Mouse (Mus musculus) spleen, adult 2 months (tissue): ENCODE data around the gene Rab25. TPM values are rescaled to one million over a fixed set of nuclear protein-coding genes. Genes with fewer than 3 reads are reported as not detected.
"Not testable (repeated sequence)": the region's sequence is repeated elsewhere in the genome, so short reads cannot be mapped to it uniquely, and the experiment has no call there.

ENCODE experiments used
- DNase-seq, 2 experiments: peaks; one replicate each; pipeline versions ENCODE4 v3.0.0 to v3.0.0-alpha.2; 2012 to 2021; ENCODE audit warnings: low spot score in 2 of 2, low read depth in 1 of 2
- H3K27ac ChIP-seq: fragments of 200-500 bp; 2 replicates; pipeline ENCODE4 v1.5.1; 2012; ENCODE audit warnings: low read length, inconsistent platforms; ENCODE audit not compliant: insufficient read depth
- H3K27me3 ChIP-seq: fragments of 200-500 bp; 2 replicates; pipeline ENCODE4 v1.6.1; 2012; ENCODE audit warnings: mild to moderate bottlenecking, moderate library complexity, low read length, inconsistent platforms; ENCODE audit not compliant: control insufficient read depth, insufficient read depth
- H3K36me3 ChIP-seq: fragments of 200-500 bp; 2 replicates; pipeline ENCODE4 v1.6.1; 2012; ENCODE audit warnings: mild to moderate bottlenecking, low read length, inconsistent platforms; ENCODE audit not compliant: control insufficient read depth, insufficient read depth
- H3K4me1 ChIP-seq: fragments of 200-500 bp; 2 replicates; pipeline ENCODE4 v1.6.1; 2011; ENCODE audit warnings: inconsistent platforms; ENCODE audit not compliant: control insufficient read depth, insufficient read depth, insufficient read length
- H3K4me3 ChIP-seq: fragments of 200-500 bp; 2 replicates; pipeline ENCODE4 v1.5.1; 2011; ENCODE audit warnings: mild to moderate bottlenecking, inconsistent platforms; ENCODE audit not compliant: insufficient read depth, insufficient read length; ENCODE audit errors: extremely low read depth
- CTCF ChIP-seq: fragments of 200-500 bp; IDR thresholded peaks from 2 replicates; pipeline ENCODE4 v1.5.1; 2011; ENCODE audit warnings: mild to moderate bottlenecking, inconsistent platforms; ENCODE audit not compliant: insufficient read depth, insufficient read length, insufficient replicate concordance; ENCODE audit errors: extremely low read depth
- POLR2A ChIP-seq: fragments of 200-500 bp; IDR thresholded peaks from 2 replicates; pipeline ENCODE4 v1.6.1; 2011; ENCODE audit warnings: low read depth, low read length, inconsistent platforms
- WGBS: fragments of 180-500 bp; shearing (Covaris S2); methylation state at CpG from one replicate; pipeline ENCODE4 v1.1.7; 2018; 5-methylcytosine and 5-hydroxymethylcytosine counted together
- polyA plus RNA-seq: library from polyadenylated mRNA; depleted of rRNA; stranded (reverse); fragments of >200 nt; gene quantifications from 2 replicates; pipeline ENCODE4 v1.2.3, GENCODE M21; 2012; rRNA removed

The Rab25 gene
- polyA plus RNA-seq, result 1.0 and 1.3 TPM in 2 replicates

DNA sequence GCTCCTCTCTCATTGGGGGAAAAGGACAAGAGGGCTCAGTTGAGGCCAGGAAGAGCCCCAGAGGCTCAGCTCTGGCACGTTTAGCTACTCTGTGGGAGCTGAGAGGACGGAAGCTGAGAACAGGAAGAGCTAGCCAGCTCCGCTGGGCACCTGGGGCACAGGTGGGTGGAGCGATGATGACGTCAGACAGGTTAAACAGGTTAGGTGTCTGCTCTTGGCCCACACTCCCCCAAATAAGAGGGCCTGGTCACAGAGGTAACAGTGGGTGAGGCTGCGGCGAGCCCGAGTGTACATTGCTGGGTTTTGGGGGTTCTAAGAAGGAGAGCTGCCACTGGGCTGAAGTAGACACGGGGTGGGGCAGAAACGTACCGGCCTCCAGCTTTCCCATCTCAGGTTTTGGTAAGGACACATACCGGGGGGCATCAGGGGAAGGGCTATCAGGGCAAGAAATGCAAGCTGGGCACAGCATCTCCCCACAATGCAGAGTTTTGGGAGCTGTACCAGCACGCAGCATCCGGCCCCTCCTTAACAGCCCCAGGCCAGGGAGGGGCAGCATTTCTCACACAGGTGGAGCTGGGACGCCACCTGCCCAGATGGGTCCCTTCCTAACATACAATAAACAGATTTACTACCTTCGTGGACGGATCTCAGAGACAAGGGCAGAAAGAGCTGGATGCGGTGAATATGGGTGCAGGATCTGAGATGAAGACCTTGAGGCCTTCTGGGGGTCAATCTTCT lies at the start of gene Rab25:
Gene Rab25, minus strand, starts transcription at position 121 of the 738 bp plus-strand sequence.
- H3K4me1 ChIP-seq, result peaks cover 21% of the 10 kb centered on the region
- 92% methylated on average over 18 of the region's 18 CpGs for WGBS
- no peak within 1 kb of the TSS for H3K4me3 ChIP-seq
- H3K27me3 ChIP-seq, result no peaks in the 10 kb centered on the region
- H3K36me3 ChIP-seq, result peaks cover 2% of the 10 kb centered on the region; the same call in 1 of the 2 replicates
- no peak within 1 kb of the TSS for H3K27ac ChIP-seq
- DNase-seq, result no peak
- TF ChIP-seq CTCF (no peak), POLR2A (no peak)

- H3K4me1 ChIP-seq, result peaks cover 18% of the 10 kb centered on the region; the same call in 1 of the 2 replicates
- 90% methylated on average over 4 of the region's 4 CpGs for WGBS
- not testable (repeated sequence) for H3K4me3 ChIP-seq, H3K27me3 ChIP-seq, H3K36me3 ChIP-seq, DNase-seq, H3K27ac ChIP-seq
Measured at GRCm38 (mm10) chr3:88596547-88596946, 48.4 kb upstream of the Rab25 start.

GRCm38 (mm10) chr3:88593893-88594580 lies 45.9 kb upstream of the Rab25 start:
- Histone ChIP-seq H3K27ac (no peak overlapping the region), H3K27me3 (no peaks in the 10 kb centered on the region), H3K36me3 (no peaks in the 10 kb centered on the region), H3K4me3 (no peak overlapping the region), H3K4me1 (peaks cover 18% of the 10 kb centered on the region; the same call in 1 of the 2 replicates)
- TF ChIP-seq POLR2A, result no peak
- no peak for TF ChIP-seq CTCF
- DNase-seq, result no peak
- WGBS, result 81% methylated on average over 10 of the region's 10 CpGs

- H3K4me3 ChIP-seq, result peak overlapping the region; percentile 68
- peaks cover 4% of the 10 kb centered on the region; the same call in 1 of the 2 replicates for H3K36me3 ChIP-seq
- H3K27me3 ChIP-seq, result no peaks in the 10 kb centered on the region
- whole genome bisulfite sequencing, result 12% methylated on average over 10 of the region's 10 CpGs
- TF ChIP-seq POLR2A (no peak), CTCF (no peak)
- peak overlapping the region; percentile 91 for H3K27ac ChIP-seq
- peaks cover 18% of the 10 kb centered on the region; the same call in 1 of the 2 replicates for H3K4me1 ChIP-seq
- peak; percentile 37 to 63 for DNase-seq
Measured at GRCm38 (mm10) chr3:88592942-88593576, 45.0 kb upstream of the Rab25 start.

DNA sequence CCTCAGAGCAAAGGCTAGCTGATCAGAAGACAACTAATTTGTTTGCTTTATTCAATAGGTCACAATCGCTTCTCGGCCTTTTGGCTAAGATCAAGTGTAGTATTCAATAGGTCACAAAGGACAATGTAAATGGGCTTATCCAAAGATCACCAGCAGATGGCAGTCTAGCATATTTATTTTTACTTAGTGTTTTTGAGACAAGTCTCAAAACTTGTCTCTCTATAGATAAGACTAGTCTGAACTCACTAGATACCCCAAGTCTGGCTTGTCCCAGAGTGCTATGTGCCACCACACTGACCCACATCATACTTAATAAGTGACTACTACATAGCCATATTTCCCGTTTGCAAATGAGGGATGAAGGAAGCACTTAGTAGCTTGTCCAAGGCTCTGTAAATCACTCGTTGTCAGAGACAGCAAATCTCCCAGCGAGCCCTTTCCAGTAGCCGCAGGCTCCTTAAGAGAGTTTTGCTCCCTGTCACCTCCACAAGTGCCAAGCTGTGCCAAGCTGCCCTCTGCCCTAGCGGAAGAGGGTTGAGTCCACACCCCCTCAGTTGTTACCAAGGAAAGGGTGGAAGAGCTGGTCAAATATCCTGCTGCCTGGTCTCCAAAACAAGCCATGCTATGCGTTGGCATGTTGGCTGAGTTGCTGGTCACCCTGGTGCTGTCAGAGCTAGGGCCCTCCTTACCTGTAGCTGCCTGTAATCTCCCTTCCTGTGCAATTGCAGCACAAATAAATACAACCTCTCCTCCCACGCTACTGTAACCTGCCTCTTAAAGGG lies 44.0 kb upstream of the Rab25 start:
- Histone ChIP-seq H3K4me3 (peak overlapping the region; percentile 37), H3K27me3 (no peaks in the 10 kb centered on the region), H3K4me1 (peaks cover 18% of the 10 kb centered on the region; the same call in 1 of the 2 replicates), H3K36me3 (peaks cover 10% of the 10 kb centered on the region), H3K27ac (peak overlapping the region; percentile 91)
- peak; percentile 30 to 64 for DNase-seq
- WGBS, result 8% methylated on average over 9 of the region's 9 CpGs
- no peak for TF ChIP-seq CTCF
- no peak for TF ChIP-seq POLR2A

GRCm38 (mm10) chr3:88591044-88591443 lies 42.9 kb upstream of the Rab25 start:
- Histone ChIP-seq H3K36me3 (peaks cover 18% of the 10 kb centered on the region), H3K27me3 (no peaks in the 10 kb centered on the region), H3K27ac (no peak overlapping the region), H3K4me1 (peaks cover 18% of the 10 kb centered on the region; the same call in 1 of the 2 replicates), H3K4me3 (no peak overlapping the region)
- 81% methylated on average over 3 of the region's 3 CpGs for WGBS
- no peak for TF ChIP-seq CTCF
- no peak for TF ChIP-seq POLR2A
- no peak for DNase-seq
